Mouse (Mus musculus) embryonic facial prominence, embryonic 11.5 days (tissue): ENCODE data around the gene Cfap58. TPM values are rescaled to one million over a fixed set of nuclear protein-coding genes. Genes with fewer than 3 reads are reported as not detected.

Experiments
- ATAC-seq: fragments of 200-750 bp; cut with Nextera tagmentation; replicated peaks from 2 replicates; pipeline ENCODE4 v1.8.0; 2017; ENCODE audit warnings: low read depth; ENCODE audit not compliant: insufficient number of reproducible peaks, low FRiP score, low TSS enrichment
- DNase-seq: peaks from one replicate; pipeline ENCODE4 v3.0.0-alpha.2; 2015; ENCODE audit warnings: low spot score
- H3K27ac ChIP-seq: fragments of 300-500 bp; sonication (generic); replicated peaks from 2 replicates; pipeline ENCODE4 v1.5.1; 2014; ENCODE audit warnings: mild to moderate bottlenecking, low read depth, low read length, control low read depth
- H3K27me3 ChIP-seq: fragments of 300-500 bp; sonication (generic); 2 replicates; pipeline ENCODE4 v1.6.1; 2014; ENCODE audit warnings: mild to moderate bottlenecking, low read length, moderate library complexity, mixed read lengths; ENCODE audit not compliant: control insufficient read depth, insufficient read depth
- H3K36me3 ChIP-seq: fragments of 300-500 bp; sonication (generic); replicated peaks from 2 replicates; pipeline ENCODE4 v1.6.1; 2014; ENCODE audit warnings: low read depth, mild to moderate bottlenecking, low read length, moderate library complexity, mixed read lengths; ENCODE audit not compliant: control insufficient read depth, insufficient read depth
- H3K4me1 ChIP-seq: fragments of 300-500 bp; sonication (generic); 2 replicates; pipeline ENCODE4 v1.6.1; 2014; ENCODE audit warnings: low read length, mixed read lengths; ENCODE audit not compliant: control insufficient read depth, insufficient read depth
- H3K4me2 ChIP-seq: fragments of 300-500 bp; sonication (generic); 2 replicates; pipeline ENCODE4 v1.6.1; 2014; ENCODE audit warnings: low read depth, mild to moderate bottlenecking, control low read depth, low read length, moderate library complexity
- H3K4me3 ChIP-seq: fragments of 300-500 bp; sonication (generic); 2 replicates; pipeline ENCODE4 v1.5.1; 2014; ENCODE audit warnings: low read depth, low read length, control low read depth
- H3K9ac ChIP-seq: fragments of 300-500 bp; sonication (generic); replicated peaks from 2 replicates; pipeline ENCODE4 v1.6.1; 2014; ENCODE audit warnings: mild to moderate bottlenecking, control low read depth, low read length
- H3K9me3 ChIP-seq: fragments of 300-500 bp; sonication (generic); replicated peaks from 2 replicates; pipeline ENCODE4 v1.6.1; 2016; ENCODE audit warnings: mild to moderate bottlenecking, low read length, inconsistent platforms, mixed read lengths; ENCODE audit not compliant: control insufficient read depth
- WGBS: fragments of 180-500 bp; shearing (Covaris S2); extraction: QIAGEN DNeasy Blood & Tissue Kit; methylation state at CpG from one replicate; pipeline ENCODE4 v1.1.7; 2014; 5-methylcytosine and 5-hydroxymethylcytosine counted together
- polyA plus RNA-seq: library from polyadenylated mRNA; unstranded; fragments of >200 nt; fragmentation: Nextera tagmentation; extraction: Ambion mirVana; gene quantifications from 2 replicates; pipeline ENCODE4 v1.2.1, GENCODE M21; 2014

Cfap58 gene
- polyA plus RNA-seq, 1 experiment from 2014 or later: not detected

GRCm38 (mm10) chr19:48020103-48020502 lies 82.6 kb downstream of the Cfap58 start:
- H3K27ac ChIP-seq: no peak overlapping the region
- no peaks in the 10 kb centered on the region for H3K36me3 ChIP-seq
- no peak overlapping the region for H3K9ac ChIP-seq
- no peak overlapping the region for H3K4me2 ChIP-seq
- no peaks in the 10 kb centered on the region for H3K27me3 ChIP-seq
- WGBS: 65% methylated on average over 13 of the region's 13 CpGs
- H3K4me3 ChIP-seq: no peak overlapping the region
- H3K9me3 ChIP-seq: no peaks in the 10 kb centered on the region
- no peak for DNase-seq
- H3K4me1 ChIP-seq: no peaks in the 10 kb centered on the region
- ATAC-seq: no peak

GRCm38 (mm10) chr19:48021435-48021834 lies 84.0 kb downstream of the Cfap58 start:
- no peaks in the 10 kb centered on the region for H3K36me3 ChIP-seq
- no peak overlapping the region for H3K4me3 ChIP-seq
- H3K9ac ChIP-seq: no peak overlapping the region
- no peak overlapping the region for H3K4me2 ChIP-seq
- ATAC-seq (no peak), DNase-seq (no peak)
- H3K27me3 ChIP-seq: no peaks in the 10 kb centered on the region
- H3K27ac ChIP-seq: no peak overlapping the region
- WGBS: 87% methylated on average over 15 of the region's 15 CpGs
- H3K9me3 ChIP-seq: no peaks in the 10 kb centered on the region
- no peaks in the 10 kb centered on the region for H3K4me1 ChIP-seq

GRCm38 (mm10) chr19:48022763-48023162 lies 85.3 kb downstream of the Cfap58 start:
- ATAC-seq (no peak), DNase-seq (no peak)
- no peaks in the 10 kb centered on the region for H3K9me3 ChIP-seq
- no peak overlapping the region for H3K4me3 ChIP-seq
- no peak overlapping the region for H3K27ac ChIP-seq
- H3K4me2 ChIP-seq: no peak overlapping the region
- H3K36me3 ChIP-seq: no peaks in the 10 kb centered on the region
- H3K4me1 ChIP-seq: no peaks in the 10 kb centered on the region
- WGBS: 85% methylated on average over 5 of the region's 5 CpGs
- H3K9ac ChIP-seq: no peak overlapping the region
- H3K27me3 ChIP-seq: no peaks in the 10 kb centered on the region

- Histone ChIP-seq H3K27me3 (no peaks in the 10 kb centered on the region), H3K9ac (no peak overlapping the region), H3K4me2 (no peak overlapping the region), H3K4me3 (no peak overlapping the region), H3K4me1 (no peaks in the 10 kb centered on the region), H3K27ac (no peak overlapping the region), H3K36me3 (no peaks in the 10 kb centered on the region), H3K9me3 (no peaks in the 10 kb centered on the region)
- 88% methylated on average over 10 of the region's 10 CpGs for WGBS
- ATAC-seq (no peak), DNase-seq (no peak)
These were observed 86.3 kb downstream of the Cfap58 start for GRCm38 (mm10) chr19:48023726-48024125.

- Histone ChIP-seq H3K4me2 (no peak overlapping the region), H3K27ac (no peak overlapping the region), H3K4me1 (no peaks in the 10 kb centered on the region), H3K9me3 (no peaks in the 10 kb centered on the region), H3K9ac (no peak overlapping the region), H3K4me3 (no peak overlapping the region), H3K36me3 (no peaks in the 10 kb centered on the region), H3K27me3 (no peaks in the 10 kb centered on the region)
- DNase-seq (no peak), ATAC-seq (no peak)
- 80% methylated on average over 8 of the region's 8 CpGs for WGBS
These were observed 87.9 kb downstream of the Cfap58 start for GRCm38 (mm10) chr19:48025366-48025765.

- Histone ChIP-seq H3K27ac (no peak overlapping the region), H3K27me3 (no peaks in the 10 kb centered on the region), H3K9me3 (no peaks in the 10 kb centered on the region), H3K36me3 (no peaks in the 10 kb centered on the region), H3K4me2 (no peak overlapping the region), H3K4me3 (no peak overlapping the region), H3K4me1 (no peaks in the 10 kb centered on the region), H3K9ac (no peak overlapping the region)
- WGBS: 83% methylated on average over 2 of the region's 2 CpGs
- ATAC-seq: no peak
- DNase-seq: no peak
These were observed 89.4 kb downstream of the Cfap58 start for GRCm38 (mm10) chr19:48026882-48027281.

- no peaks in the 10 kb centered on the region for H3K36me3 ChIP-seq
- no peaks in the 10 kb centered on the region for H3K27me3 ChIP-seq
- H3K4me1 ChIP-seq: no peaks in the 10 kb centered on the region
- 92% methylated on average over 8 of the region's 8 CpGs for WGBS
- H3K9ac ChIP-seq: no peak overlapping the region
- ATAC-seq (no peak), DNase-seq (no peak)
- H3K27ac ChIP-seq: no peak overlapping the region
- no peaks in the 10 kb centered on the region for H3K9me3 ChIP-seq
- no peak overlapping the region for H3K4me3 ChIP-seq
- no peak overlapping the region for H3K4me2 ChIP-seq
These were observed 102.1 kb downstream of the Cfap58 start for GRCm38 (mm10) chr19:48039554-48039953.

GRCm38 (mm10) chr19:48047315-48047714 lies 109.8 kb downstream of the Cfap58 start:
- Histone ChIP-seq H3K36me3 (no peaks in the 10 kb centered on the region), H3K4me2 (no peak overlapping the region), H3K27ac (no peak overlapping the region), H3K27me3 (no peaks in the 10 kb centered on the region), H3K4me3 (no peak overlapping the region), H3K4me1 (no peaks in the 10 kb centered on the region; the same call in 1 of the 2 replicates), H3K9me3 (no peaks in the 10 kb centered on the region), H3K9ac (no peak overlapping the region)
- WGBS: 87% methylated on average over 7 of the region's 7 CpGs
- ATAC-seq (no peak), DNase-seq (no peak)
